Mouse (Mus musculus) ovary, postnatal 10 days (tissue): ENCODE measurements around the gene Aldh3a1.
A peak's percentile ranks its signal among the peaks of the same experiment; 100 is the strongest.
"Not testable (repeated sequence)": the region's sequence is repeated elsewhere in the genome, so short reads cannot be mapped to it uniquely, and the experiment has no call there.

ENCODE experiments used
- DNase-seq: peaks from one replicate; pipeline ENCODE4 v3.0.0; 2022; ENCODE audit warnings: low spot score

Gene Aldh3a1

DNA sequence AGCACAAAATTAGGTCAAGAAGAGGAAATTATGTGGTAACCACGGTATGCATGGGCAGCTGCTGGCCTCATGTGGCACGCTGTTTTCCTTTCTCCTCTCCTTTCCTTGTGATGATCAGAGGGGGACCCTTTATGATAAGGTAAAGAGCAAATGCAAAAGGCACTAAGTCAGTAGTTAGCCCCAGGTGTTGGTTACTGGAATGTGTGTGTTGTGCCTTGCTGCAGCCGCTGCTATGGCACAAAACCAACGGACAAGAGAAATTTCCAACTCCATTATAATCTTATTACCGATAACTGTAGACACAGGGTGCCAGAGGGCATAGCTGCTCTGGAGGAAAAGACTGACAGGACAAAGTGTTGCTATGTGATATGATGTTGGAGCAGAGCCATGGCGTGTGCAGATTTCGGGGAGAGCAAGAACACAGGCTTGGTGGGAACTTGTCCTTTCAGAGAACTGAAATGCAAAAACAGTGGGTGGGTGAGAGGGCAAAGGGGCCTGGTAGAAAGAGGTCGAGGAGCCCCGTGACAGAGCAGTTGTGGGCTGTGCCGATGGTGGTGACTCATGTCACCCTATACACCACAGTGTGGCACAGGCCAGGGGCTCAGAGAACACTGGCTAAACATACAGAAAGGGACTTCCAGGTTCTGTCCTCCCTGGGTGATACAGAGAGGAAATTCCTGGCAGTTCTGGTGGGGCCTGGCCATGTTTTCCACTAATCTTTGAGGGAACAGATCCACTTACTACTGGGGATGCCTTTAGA is at the start of gene Aldh3a1:
Gene Aldh3a1 (plus strand): TSS at position 51 of the 760 bp plus-strand sequence.
- DNase-seq, result no peak

DNA sequence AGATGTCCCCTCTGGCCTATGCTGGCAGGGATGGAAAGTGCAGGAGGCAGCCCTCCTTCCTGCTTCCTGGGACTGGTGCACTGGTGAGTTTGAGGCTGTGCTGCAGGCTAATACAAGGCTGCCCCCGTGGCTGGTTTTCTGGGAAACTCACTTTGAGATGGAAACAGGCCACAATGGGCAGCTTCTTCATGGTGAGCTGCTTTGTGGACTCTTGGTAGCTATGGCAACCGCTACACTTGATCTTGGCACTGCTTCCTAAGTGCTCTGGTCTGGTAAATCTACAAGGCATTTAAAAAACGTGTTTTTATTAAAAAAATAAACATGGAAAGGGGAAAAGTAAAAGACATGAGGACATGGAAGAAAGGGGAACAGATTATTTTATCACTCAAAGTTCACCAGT is 49.2 kb upstream of the Aldh3a1 start:
- no peak for DNase-seq

DNA sequence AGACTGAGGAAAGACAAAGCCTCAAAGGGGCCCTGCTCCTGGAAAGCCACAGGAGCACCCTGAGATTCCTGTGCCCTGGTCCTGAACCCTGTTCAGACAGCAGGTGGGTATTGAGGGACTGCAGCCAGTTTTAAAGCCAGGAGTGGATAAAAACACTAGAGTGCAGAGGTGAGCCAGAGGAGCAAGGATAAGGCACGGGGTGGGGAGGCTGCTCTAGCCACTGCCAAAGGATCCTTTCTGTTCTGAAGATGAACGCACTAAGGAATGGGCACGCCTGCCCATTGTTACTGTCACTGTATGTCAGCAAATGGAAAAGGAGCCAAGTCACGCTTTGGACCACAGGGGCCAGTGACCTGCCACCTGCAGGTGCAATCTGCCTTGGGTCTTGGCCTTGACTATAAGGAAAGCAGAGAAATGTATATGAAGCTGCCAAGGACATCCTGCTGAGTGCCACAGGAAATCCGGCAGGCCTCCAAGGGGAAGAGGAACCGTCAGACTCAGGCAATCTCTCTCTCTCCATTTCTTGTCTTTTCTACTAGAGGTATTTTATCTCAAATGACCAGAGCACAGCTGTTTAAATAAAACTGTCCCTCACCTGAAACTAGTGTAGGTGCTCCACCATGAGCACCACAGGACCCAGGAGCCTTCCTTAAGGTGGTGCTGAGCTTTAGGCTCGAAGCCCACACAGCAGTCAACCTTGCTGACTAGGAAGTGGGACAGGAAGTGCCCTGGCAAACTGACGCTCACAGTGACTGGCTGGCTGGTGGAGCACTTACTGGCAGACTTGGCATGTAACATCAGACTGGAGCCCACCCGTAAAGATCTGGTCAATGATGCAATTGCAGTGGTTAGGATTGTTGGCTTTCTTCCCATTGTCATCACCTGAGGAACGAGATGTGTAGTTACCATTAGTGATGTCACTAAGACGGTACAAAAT is 47.3 kb upstream of the Aldh3a1 start:
- DNase-seq, result no peak

DNA sequence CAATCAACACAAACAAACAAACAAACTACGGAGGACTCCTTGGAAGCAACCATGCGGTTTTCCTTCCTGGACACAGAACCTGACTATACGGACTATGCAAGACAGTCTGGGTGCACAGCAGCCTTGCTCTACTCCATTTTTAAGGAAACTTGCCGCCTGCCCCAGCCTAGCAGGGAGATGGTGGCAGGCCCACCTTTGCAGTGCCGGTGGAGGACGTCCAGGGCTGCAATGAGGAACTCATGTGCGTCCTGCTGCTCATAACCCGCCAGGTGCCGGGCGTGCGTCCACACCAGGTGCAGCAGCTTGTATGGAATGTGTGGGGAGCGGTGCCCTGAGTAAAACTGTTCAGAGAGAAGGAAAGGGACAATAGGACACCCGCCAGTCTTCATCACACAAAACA is 46.2 kb upstream of the Aldh3a1 start:
- no peak for DNase-seq

DNA sequence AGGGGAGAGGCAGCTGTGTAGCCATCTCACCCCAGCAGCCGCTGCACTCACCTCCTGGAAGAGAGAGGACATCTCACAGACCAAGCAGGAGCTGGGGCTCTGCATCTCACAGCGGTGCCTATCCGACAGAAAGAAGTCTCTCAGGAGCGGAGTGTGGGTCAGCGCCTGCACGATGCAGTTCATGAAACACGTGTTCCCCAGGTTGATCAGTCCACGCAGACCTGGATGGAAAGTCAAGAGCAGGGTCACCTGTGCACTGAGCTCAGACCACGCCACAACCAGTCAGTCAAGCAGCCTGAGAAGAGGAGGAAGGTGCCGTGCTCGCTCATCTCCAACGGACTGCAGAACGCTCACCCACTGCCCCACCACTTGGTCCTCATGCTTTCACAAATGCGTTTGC is 44.6 kb upstream of the Aldh3a1 start:
- DNase-seq, result no peak

DNA sequence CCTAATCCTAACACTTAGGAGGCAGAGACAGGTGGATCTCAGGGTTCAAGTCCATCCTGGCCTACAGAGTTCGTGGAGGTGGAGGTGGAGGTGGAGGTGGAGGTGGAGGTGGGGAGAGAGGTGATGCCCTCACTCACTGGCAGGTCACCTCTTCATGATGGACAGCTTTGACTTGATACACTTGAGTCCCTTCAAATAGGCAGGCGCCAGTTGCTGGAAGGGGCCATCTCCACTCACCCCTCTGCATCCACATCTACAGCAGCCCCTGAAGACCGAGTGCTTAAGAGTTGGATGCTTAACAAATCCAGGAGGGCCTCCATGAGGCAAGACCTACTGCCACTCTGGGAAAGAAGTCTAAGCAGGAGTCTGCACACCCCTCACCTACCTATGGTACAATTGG is 44.0 kb upstream of the Aldh3a1 start:
- DNase-seq, result no peak

DNA sequence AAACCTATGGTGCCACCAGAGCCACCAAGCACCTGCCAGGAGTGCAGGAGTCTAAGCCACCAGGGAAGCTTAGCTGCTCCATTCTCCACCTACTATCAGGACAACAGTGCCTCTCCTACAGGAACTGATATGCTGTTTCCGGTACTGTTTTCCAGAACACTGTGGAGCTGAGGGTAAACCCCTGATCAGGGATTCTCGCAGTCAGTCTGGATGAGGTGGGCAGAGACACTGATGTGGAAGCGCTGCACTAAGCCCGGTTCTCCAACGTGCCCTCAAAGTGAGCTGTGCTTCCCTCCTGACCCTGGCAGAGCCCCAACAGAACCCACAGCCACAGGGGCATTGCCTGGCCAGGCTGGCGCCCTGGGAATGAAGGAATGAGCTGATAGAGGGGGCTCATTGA is 43.0 kb upstream of the Aldh3a1 start:
- DNase-seq, result no peak

DNA sequence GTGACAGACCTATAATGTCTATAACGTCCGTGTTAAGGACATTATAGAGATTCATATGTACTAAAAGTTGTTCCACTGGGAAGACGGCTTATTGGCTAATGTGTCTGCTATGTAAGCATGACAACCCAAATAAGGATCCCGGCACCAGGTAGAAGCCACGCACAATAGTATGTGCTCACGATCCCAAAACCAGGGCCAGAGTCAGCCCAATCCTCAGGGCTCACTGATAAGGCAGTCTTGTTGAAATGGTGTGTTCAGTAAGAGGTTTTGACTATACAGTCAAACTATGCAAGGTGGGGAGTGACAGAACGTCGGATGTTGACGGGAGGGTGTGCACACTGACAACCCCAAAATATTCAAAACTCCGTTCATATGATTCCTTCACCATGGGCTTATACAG is 42.5 kb upstream of the Aldh3a1 start:
- no peak for DNase-seq

DNA sequence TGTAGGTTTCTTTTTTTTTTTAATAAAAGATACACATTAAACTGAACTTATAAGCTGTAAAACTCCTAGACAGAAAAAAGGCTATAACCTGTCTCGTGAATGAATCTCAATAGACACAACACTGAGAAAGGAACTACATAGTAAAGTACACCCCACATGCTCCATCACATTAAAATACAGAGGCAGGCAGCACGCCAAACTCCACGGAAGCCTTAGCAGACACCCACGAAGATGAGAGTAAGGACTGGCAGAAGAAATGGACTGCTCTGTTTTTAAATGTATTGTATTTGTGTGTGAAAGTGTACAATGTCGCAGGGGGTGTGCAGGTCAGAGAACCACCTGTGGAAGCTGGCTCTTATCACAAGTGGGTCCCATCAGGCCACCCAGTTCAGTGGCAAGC is 37.2 kb upstream of the Aldh3a1 start:
- DNase-seq, result no peak

DNA sequence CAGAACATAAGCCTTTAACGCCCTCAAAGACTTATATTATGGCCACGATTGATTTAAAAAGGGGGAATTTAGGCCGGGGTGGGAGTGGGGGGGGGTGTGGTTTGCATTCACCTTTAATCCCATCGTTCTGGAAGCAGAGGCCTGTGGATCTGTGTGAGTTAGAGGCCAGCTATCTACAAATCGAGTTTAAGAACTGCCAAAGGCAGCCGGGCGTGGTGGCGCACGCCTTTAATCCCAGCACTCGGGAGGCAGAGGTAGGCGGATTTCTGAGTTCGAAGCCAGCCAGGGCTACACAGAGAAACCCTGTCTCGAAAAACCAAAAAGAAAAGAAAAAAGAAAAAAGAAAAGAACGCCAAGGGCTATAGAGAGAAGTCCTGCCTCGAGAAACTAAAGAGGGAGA is 33.9 kb upstream of the Aldh3a1 start:
- DNase-seq, result not testable (repeated sequence)

DNA sequence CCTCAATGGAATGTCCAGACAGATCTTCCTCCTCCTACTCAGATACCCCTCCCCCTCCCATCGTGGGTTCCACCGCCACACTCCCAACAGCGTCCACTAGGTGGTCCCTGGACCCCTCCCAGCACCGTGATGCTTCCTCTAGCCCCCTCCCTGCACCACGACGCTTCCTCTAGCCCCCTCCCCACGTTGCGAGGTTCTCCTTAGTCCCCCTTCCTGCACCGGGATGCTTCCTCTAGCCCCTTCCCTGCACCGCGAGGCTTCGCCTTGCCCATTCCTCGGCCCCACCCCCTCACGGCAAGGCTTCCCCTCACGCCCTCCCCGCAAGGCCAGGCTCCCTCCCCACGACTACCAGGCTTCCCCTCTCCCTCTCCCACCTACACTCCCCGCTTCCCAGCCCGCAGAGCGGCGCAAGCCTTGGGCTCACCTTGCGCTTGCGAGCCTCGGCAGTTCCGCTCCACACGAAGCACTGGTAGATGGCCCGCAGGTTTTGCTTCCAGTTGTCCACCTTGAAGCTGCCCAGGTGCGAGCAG is 33.0 kb upstream of the Aldh3a1 start:
- no peak for DNase-seq

DNA sequence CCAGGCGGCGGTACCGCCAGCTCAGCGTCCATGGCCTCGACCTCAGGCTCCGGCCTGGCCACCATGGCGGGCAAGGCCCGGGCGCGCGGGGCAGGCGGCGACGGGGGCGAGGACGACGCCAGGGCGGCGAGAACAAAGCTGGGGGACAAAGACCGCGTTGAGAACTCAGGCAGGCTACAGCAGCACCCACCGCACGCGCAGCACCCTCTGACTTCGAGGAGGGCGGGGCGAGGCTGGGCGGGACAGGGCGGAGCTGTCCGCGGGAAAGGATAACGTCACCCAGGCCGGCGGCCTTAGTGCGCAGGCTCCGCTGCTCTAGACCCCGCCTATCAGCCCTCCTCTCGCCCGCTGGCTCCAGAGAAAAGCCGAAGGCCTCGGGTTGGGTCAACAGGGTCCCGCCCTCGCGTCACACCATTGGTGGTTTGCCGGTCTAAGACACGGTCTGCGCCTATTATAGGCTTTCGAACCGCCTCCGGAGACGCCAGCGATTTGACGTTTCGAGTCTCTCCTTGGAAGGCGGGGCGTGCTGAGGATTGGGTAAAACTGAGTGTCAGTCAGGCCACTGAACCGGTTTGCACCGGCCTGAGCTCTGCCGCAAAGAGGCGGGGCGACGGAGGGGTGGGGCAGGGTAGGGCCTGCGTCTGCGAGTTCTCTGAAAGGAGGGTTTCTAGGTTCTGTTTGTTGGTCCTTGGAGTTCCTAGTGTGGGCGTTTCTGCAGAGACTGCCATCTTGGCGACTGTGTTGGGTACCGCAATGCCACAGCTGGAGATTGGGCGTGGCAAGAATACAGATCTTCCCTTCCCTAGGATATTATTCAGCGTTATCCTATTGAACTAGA is 32.3 kb upstream of the Aldh3a1 start, which contains the start of gene Usp22:
Gene Usp22 (minus strand): TSS at position 235 of the 838 bp plus-strand sequence.
- DNase-seq, result peak; percentile 91

DNA sequence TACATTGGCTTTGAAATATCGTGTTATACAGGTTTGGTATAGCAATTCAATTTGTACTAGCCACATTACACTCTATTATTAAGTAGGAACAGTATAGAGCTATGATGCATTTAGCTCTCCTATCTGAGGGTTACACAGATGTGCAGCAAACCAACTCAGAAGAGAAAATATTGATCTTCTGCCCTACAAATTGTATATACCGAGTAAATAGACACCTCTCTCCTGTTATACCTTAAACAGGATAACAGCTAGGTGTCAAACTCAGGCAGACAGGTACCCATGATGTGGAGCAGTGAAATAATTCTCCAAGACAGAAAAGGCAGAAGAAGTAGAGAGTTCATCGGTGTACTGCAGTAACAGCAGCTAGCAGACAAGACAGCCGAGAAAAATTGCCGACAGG is 31.6 kb upstream of the Aldh3a1 start:
- DNase-seq, result no peak

DNA sequence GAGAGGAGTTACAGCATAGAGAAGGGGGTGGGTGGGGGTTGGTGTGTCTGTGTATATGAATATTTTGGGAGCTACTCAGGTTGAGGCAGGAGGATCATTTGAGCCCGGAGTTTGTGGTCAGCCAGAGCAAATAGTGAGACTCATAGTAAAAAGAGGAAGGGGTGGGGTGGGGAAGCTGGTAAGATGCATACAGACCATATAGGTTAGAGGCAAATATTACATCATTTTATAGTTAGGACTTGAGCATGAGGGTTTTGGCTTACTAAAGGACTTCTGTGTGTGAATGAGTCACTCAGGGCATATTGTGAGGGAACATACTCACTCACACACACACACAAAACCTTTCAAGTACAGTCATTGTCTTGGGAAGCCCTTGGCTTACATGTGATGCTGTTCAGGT is 31.0 kb upstream of the Aldh3a1 start:
- DNase-seq, result no peak

DNA sequence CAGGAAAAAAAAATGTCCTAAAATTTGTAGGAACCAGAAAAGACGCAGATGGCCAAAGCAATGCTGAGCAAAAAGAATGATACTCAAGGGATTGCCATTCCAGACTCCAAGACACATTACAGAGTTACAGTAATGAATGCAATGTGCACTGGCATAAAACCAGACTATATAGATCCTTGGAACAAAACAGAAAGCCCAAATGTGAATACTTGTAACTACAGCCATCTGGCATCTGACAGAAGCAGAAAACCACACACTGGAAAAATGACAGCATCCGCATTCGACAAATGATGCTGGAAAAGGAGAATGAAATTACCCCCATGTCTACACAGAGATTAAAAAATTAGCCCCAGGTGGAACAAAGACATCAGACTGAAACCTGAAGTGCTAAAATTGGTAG is 27.0 kb upstream of the Aldh3a1 start:
- DNase-seq, result no peak

DNA sequence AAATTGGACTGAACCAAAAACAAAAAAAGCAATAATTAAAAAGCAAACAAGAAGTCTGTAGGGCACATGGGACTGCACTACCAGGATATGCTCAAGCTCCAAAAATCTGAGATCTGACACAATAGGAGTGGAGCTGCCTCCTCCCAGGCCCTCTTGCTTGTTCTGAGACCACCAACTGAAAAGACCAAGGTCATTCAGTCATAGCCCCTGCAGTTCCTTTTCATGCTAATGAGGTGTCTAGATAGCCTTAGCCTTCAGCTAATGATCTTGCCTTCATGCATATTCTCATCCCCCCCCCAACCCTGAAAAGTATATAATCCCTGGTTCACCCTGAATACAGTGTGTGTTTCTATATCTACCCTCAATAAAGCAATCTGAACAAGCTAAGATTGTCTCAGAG is 25.7 kb upstream of the Aldh3a1 start:
- DNase-seq, result no peak

DNA sequence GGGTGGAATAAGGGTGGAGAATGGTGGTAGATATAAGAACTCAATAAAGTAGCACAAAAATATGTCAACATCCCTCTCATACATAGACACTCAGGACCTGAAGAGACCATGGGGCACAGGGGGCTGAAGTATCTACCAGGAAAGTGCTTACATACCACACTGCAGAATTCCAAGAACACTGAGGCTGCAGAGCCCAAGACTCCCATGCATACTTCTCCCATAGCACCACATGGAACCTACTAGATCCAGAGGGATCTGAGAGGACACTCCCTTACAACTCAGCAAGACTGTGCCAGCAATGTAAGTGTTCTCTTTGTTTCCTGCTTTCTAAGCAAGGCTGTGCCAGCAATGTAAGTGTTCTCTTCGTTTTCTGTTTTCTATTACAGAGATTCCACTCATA is 23.5 kb upstream of the Aldh3a1 start:
- DNase-seq, result no peak

DNA sequence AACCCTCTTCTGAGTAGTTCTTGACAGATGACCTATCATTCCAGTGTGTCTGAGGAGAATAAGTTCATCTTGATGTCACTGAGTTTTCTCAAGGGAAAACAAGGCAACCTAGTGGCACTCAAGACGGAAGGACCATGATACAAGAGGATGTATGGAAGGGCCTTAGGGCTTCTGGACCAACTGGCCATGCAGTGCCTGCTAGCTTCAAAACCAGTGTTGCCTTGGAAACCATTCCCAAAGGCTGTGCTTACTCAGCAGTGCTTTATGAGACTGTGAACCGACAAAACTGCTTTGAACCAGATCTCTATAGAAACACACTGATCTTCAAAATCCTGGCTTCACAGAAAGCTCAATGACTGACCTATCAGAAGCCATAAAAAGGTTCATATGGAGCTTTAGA is 16.6 kb upstream of the Aldh3a1 start:
- DNase-seq, result no peak

DNA sequence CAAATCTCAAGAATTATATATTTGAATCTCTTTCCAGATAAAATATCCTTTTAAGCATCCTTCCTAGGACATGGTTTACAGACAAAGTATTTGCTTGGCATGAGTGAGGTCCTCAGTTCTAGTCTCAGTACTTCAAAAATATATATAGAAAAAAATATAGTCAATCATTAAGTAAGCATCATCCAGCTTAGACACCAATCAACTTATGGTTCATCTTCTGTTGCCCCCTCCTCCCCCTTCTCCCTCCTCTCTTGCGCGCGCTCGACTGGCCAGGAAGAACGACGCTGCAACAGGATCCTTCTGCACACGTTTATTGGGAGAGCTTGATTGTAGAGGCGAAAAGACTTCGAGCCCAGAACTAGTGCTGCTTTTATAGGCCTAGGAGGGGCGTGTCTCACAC is 15.2 kb upstream of the Aldh3a1 start:
- not testable (repeated sequence) for DNase-seq

DNA sequence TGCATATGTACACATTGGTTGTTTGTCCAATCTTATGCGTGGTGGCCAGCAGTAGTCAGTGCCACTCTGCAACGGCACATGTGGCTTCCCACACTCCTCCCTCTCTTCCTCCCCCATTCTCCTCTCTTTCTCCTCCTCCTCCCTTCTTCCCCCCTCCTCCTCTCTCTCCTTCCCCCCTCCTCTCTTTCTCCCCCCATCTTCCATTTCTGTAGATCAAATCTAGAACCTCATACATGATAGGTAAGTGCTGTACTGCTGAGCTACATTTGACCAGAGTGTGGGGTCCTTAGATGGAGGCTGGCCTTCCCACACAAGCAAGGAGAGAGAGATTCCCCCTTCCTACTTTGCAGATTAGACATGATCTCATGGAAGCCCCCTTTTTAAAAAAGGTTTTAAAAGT is 14.6 kb upstream of the Aldh3a1 start:
- DNase-seq, result no peak

DNA sequence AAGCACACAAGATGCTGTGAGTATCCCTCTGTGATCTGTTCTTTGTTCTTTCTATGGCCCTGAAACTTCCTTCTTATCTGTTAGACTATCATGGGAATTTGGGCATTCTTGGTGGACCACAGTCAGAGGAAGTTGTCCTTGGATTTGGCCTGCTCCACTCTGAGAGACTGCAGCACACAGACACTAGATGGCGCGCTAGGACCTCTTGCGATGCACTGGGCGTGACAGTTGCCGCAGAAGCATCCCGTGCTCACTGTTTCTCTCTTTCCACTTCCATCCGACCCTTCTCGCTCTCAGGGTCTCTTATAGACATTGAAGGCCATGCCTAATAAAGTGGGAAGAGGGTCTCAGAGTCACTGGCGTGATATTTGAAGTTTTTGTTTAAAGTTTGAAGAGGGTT is 13.9 kb upstream of the Aldh3a1 start:
- peak; percentile 67 for DNase-seq
